Mouse (Mus musculus): ENCODE data around the gene Tex9. TPM values are rescaled to one million over a fixed set of nuclear protein-coding genes. Genes with fewer than 3 reads are reported as not detected.
A peak's percentile ranks its signal among the peaks of the same experiment; 100 is the strongest.

Tex9 gene
- polyA plus RNA-seq, 1 experiment from 2014 or later = 6.2 TPM

GRCm38 (mm10) chr9:72437822-72438701 lies 54.0 kb downstream of the Tex9 start, which contains the start of gene Mns1:
Mns1 (plus strand) TSS chr9:72438011.
- H3K27ac ChIP-seq = peak within 1 kb of the TSS; percentile 98

GRCm38 (mm10) chr9:72434876-72435275 lies 57.1 kb downstream of the Tex9 start:
- Histone ChIP-seq H3K27me3 (0 out of 2 replicates have a peak, but pooled peaks cover 3% of the 10 kb centered on the region), H3K4me3 (replicated peaks) (no peak overlapping the region), H3K9ac (peak overlapping the region; percentile 13; the same call in 1 of the 2 replicates), H3K4me2 (peak overlapping the region; percentile 34), H3K36me3 (no peaks in the 10 kb centered on the region), H3K27ac (peak overlapping the region; percentile 29; the same call in 1 of the 2 replicates), H3K4me1 (replicated peaks) (peaks cover 35% of the 10 kb centered on the region), H3K9me3 (replicated peaks) (no peaks in the 10 kb centered on the region)
- ATAC-seq (ENCODE audit: low read depth) (no peak), DNase-seq (no peak)
- WGBS (ENCODE audit: insufficient replicate concordance) = 82% methylated on average over 9 of the region's 9 CpGs

More at GRCm38 (mm10) chr9:72437822-72438701, 54.0 kb downstream of the Tex9 start, which contains the start of gene Mns1:
- peaks cover 62% of the 10 kb centered on the region for H3K4me1 ChIP-seq (replicated peaks)
- H3K27me3 ChIP-seq = no peaks in the 10 kb centered on the region
- ATAC-seq (ENCODE audit: low read depth) (peak; percentile 89), DNase-seq (peak; percentile 92)
- no peaks in the 10 kb centered on the region for H3K9me3 ChIP-seq (replicated peaks)
- WGBS (ENCODE audit: insufficient replicate concordance) = 1% methylated on average over 43 of the region's 43 CpGs
- H3K4me3 ChIP-seq (replicated peaks) = peak within 1 kb of the TSS; percentile 82
- H3K36me3 ChIP-seq = peaks cover 8% of the 10 kb centered on the region
- H3K9ac ChIP-seq = peak within 1 kb of the TSS; percentile 86
- peak within 1 kb of the TSS; percentile 89 for H3K4me2 ChIP-seq

- H3K36me3 ChIP-seq = no peaks in the 10 kb centered on the region
- no peak overlapping the region for H3K4me2 ChIP-seq
- H3K27ac ChIP-seq = no peak overlapping the region
- peaks cover 16% of the 10 kb centered on the region; the same call in 1 of the 2 replicates for H3K27me3 ChIP-seq
- H3K4me1 ChIP-seq (replicated peaks) = peaks cover 12% of the 10 kb centered on the region
- 58% methylated on average over 4 of the region's 4 CpGs for WGBS (ENCODE audit: insufficient replicate concordance)
- ATAC-seq (ENCODE audit: low read depth) = no peak
- DNase-seq = no peak
- no peak overlapping the region for H3K4me3 ChIP-seq (replicated peaks)
- no peak overlapping the region for H3K9ac ChIP-seq
- no peaks in the 10 kb centered on the region for H3K9me3 ChIP-seq (replicated peaks)
Observed at GRCm38 (mm10) chr9:72427861-72428260, 64.2 kb downstream of the Tex9 start.

DNA sequence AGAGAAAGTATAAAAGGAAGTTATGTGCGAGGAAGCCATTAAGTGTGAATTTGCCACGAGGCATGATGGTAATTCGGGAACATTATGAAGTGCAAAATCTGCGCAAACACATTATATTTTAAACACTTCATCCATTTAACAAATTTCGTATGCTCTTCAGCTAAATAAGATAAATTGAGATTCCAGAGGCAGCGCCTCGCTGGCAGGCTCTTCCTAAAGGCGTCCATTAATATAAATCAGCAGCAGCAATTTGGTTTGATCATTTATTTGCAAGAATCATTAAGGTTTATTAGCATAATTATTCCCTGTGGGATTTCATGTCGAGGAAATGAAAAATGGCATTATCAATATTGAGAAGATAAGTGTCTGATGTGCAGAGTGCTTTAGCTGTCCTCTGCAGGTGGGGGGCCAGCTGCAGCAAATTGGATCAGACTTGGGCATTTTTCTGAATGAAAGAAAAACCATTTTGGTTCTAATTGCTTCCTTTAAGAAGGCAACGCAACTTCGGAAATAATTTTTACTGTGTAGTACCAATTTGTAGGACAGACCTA lies 66.6 kb downstream of the Tex9 start:
- Histone ChIP-seq H3K27me3 (peaks cover 13% of the 10 kb centered on the region; the same call in 1 of the 2 replicates), H3K9me3 (replicated peaks) (no peaks in the 10 kb centered on the region), H3K4me2 (no peak overlapping the region), H3K4me1 (replicated peaks) (peaks cover 32% of the 10 kb centered on the region), H3K27ac (no peak overlapping the region), H3K9ac (no peak overlapping the region), H3K36me3 (no peaks in the 10 kb centered on the region), H3K4me3 (replicated peaks) (no peak overlapping the region)
- no peak for DNase-seq
- WGBS (ENCODE audit: insufficient replicate concordance) = 76% methylated on average over 11 of the region's 11 CpGs
- ATAC-seq (ENCODE audit: low read depth) = no peak

GRCm38 (mm10) chr9:72422753-72423152 lies 69.3 kb downstream of the Tex9 start:
- 78% methylated on average over 2 of the region's 2 CpGs for WGBS (ENCODE audit: insufficient replicate concordance)
- Histone ChIP-seq H3K9ac (no peak overlapping the region), H3K4me3 (replicated peaks) (no peak overlapping the region), H3K27ac (no peak overlapping the region), H3K4me2 (no peak overlapping the region), H3K9me3 (replicated peaks) (no peaks in the 10 kb centered on the region), H3K27me3 (peaks cover 8% of the 10 kb centered on the region; the same call in 1 of the 2 replicates), H3K36me3 (no peaks in the 10 kb centered on the region), H3K4me1 (replicated peaks) (peaks cover 56% of the 10 kb centered on the region)
- DNase-seq (no peak), ATAC-seq (ENCODE audit: low read depth) (no peak)

DNA sequence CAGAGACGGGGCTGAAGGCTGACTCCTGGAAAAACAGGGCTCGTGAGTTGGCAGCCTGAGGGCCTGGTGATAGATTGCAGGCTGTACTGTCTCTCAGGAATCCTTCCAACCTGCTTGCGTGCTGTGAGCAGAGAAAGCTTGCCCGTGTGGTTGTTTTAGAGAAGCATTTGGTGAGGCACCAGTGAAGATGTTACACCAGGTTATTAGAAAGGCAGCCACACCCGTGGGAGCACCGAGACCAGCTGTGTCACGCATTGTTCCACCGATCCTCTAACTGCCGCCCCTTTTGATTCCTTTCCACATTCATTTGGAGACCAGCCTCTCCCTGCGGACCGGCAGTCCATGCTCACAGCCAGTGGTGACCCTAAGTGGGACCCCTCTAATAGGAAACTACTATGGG lies 69.7 kb downstream of the Tex9 start:
- ATAC-seq (ENCODE audit: low read depth) (no peak), DNase-seq (no peak)
- WGBS (ENCODE audit: insufficient replicate concordance) = 73% methylated on average over 11 of the region's 11 CpGs
- Histone ChIP-seq H3K4me3 (replicated peaks) (no peak overlapping the region), H3K4me2 (no peak overlapping the region), H3K9ac (no peak overlapping the region), H3K36me3 (no peaks in the 10 kb centered on the region), H3K9me3 (replicated peaks) (no peaks in the 10 kb centered on the region), H3K27me3 (peaks cover 4% of the 10 kb centered on the region; the same call in 1 of the 2 replicates), H3K4me1 (replicated peaks) (peaks cover 57% of the 10 kb centered on the region), H3K27ac (peak overlapping the region; percentile 59)

- H3K27ac ChIP-seq = peak overlapping the region; percentile 59
- H3K27me3 ChIP-seq = peaks cover 4% of the 10 kb centered on the region; the same call in 1 of the 2 replicates
- H3K4me1 ChIP-seq (replicated peaks) = peaks cover 50% of the 10 kb centered on the region
- DNase-seq = no peak
- H3K4me2 ChIP-seq = no peak overlapping the region
- H3K4me3 ChIP-seq (replicated peaks) = no peak overlapping the region
- no peaks in the 10 kb centered on the region for H3K36me3 ChIP-seq
- no peak overlapping the region for H3K9ac ChIP-seq
- no peaks in the 10 kb centered on the region for H3K9me3 ChIP-seq (replicated peaks)
- 38% methylated on average over 3 of the region's 3 CpGs for WGBS (ENCODE audit: insufficient replicate concordance)
- ATAC-seq (ENCODE audit: low read depth) = peak; percentile 76
Observed at GRCm38 (mm10) chr9:72420490-72420889, 71.5 kb downstream of the Tex9 start.

- Histone ChIP-seq H3K27ac (peak overlapping the region; percentile 53), H3K36me3 (no peaks in the 10 kb centered on the region), H3K27me3 (no peaks in the 10 kb centered on the region), H3K4me2 (no peak overlapping the region), H3K4me3 (replicated peaks) (no peak overlapping the region), H3K4me1 (replicated peaks) (peaks cover 50% of the 10 kb centered on the region), H3K9ac (no peak overlapping the region), H3K9me3 (replicated peaks) (no peaks in the 10 kb centered on the region)
- WGBS (ENCODE audit: insufficient replicate concordance) = 58% methylated on average over 3 of the region's 3 CpGs
- ATAC-seq (ENCODE audit: low read depth) (peak; percentile 59), DNase-seq (no peak)
Observed at GRCm38 (mm10) chr9:72418443-72418842, 73.6 kb downstream of the Tex9 start.

DNA sequence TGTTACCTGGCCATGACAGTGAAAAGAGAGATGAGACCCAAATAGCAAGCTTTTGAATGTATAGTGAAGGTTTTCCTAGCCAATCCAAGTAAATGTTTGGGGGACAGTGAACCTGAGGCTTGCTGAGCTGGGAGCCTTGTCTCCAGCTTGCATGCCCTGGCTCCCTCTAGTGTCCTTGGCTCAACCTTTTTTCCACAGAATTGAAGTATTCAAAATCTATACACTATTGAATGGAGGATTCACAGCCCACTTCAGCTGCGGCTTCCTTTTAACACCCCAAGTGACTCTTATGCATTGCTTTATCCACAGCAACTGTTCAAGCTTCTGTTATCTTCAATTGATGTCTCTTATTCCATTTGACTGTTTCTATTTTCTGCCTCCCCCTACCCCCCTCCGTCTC lies 80.3 kb downstream of the Tex9 start:
- 90% methylated on average over 2 of the region's 2 CpGs for WGBS (ENCODE audit: insufficient replicate concordance)
- ATAC-seq (ENCODE audit: low read depth) (no peak), DNase-seq (no peak)
- Histone ChIP-seq H3K27ac (peak overlapping the region; percentile 3; the same call in 1 of the 2 replicates), H3K4me1 (replicated peaks) (peaks cover 54% of the 10 kb centered on the region), H3K9ac (no peak overlapping the region), H3K36me3 (no peaks in the 10 kb centered on the region), H3K4me2 (no peak overlapping the region), H3K9me3 (replicated peaks) (no peaks in the 10 kb centered on the region), H3K4me3 (replicated peaks) (no peak overlapping the region), H3K27me3 (no peaks in the 10 kb centered on the region)

DNA sequence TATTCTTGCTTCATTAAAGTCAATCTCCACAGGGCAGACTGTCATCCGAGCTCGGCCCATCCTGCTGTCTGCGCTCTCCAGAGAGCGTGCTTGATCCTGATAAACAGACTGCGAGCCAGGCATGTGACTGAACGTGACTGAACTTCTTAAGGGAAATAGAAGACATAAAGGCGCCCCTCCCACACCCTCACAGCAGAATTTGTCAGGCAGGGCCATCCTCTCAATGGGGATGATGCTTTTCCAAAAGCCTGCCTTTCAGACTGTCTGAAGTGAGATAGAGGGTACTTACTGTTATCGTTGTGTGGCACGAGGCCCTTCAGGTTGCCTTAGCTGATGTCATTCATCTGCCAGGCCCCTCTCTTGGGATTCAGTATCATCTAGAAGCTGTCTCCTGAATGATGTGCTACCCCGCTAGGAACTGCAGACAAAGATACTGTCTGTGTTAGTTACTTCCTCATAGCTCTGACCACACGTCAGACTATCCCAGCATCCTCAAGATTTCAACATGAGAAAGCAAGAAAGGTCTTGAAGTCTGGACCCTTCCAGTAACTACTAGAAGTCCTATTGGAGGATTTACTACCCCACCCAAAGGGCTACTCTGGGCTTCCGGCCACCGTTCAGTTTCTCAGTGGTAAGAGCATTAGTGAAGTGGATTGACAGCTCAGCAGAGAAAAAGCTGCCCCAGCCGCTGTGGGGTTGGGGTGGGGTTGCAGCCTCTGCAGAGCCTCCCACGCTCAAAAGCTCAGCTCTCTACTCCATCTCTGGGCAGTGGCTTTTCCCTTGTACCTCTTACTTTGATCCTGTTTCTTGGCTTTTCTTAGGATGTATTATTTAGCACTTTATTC lies 82.4 kb downstream of the Tex9 start:
- ATAC-seq (ENCODE audit: low read depth) = peak; percentile 93
- H3K36me3 ChIP-seq = no peaks in the 10 kb centered on the region
- H3K27ac ChIP-seq = peak overlapping the region; percentile 98
- peak; percentile 88 for DNase-seq
- no peaks in the 10 kb centered on the region for H3K27me3 ChIP-seq
- H3K4me1 ChIP-seq (replicated peaks) = peaks cover 75% of the 10 kb centered on the region
- H3K9me3 ChIP-seq (replicated peaks) = no peaks in the 10 kb centered on the region
- peak overlapping the region; percentile 48 for H3K4me3 ChIP-seq (replicated peaks)
- 12% methylated on average over 15 of the region's 15 CpGs for WGBS (ENCODE audit: insufficient replicate concordance)
- peak overlapping the region; percentile 69 for H3K9ac ChIP-seq
- H3K4me2 ChIP-seq = peak overlapping the region; percentile 63

Data from liver, embryonic 13.5 days (tissue).